Mouse (Mus musculus): ENCODE results near the gene Tnnc2. TPM values are rescaled to one million over a fixed set of nuclear protein-coding genes. Genes with fewer than 3 reads are reported as not detected.

The Tnnc2 gene
- polyA plus RNA-seq, 1 experiment from 2014 or later, result 0.68 TPM

- no peaks in the 10 kb centered on the region for H3K36me3 ChIP-seq (ENCODE audit: control insufficient read depth, insufficient read depth, low read length)
- H3K4me3 ChIP-seq (ENCODE audit: low read length), result no peak overlapping the region
- no peaks in the 10 kb centered on the region for H3K27me3 ChIP-seq (replicated peaks; ENCODE audit: control insufficient read depth, insufficient read depth, low read length)
- no peak overlapping the region for H3K9ac ChIP-seq (ENCODE audit: low read depth, low read length)
- no peak overlapping the region for H3K27ac ChIP-seq (ENCODE audit: low read depth, low read length)
- H3K4me1 ChIP-seq (ENCODE audit: control insufficient read depth, insufficient read depth, low read depth, low read length), result peaks cover 9% of the 10 kb centered on the region
- ATAC-seq, result no peak
- 77% methylated on average over 4 of the region's 4 CpGs for whole genome bisulfite sequencing
- no peaks in the 10 kb centered on the region for H3K9me3 ChIP-seq (ENCODE audit: control insufficient read depth, low read length)
- no peak overlapping the region for H3K4me2 ChIP-seq (ENCODE audit: low read length)
These were observed 2.1 kb upstream of the Tnnc2 start for GRCm38 (mm10) chr2:164781876-164782275.

- 88% methylated on average over 7 of the region's 7 CpGs for WGBS
- H3K27ac ChIP-seq (ENCODE audit: low read depth, low read length), result no peak overlapping the region
- no peak for ATAC-seq
These were observed 958 bp downstream of the Tnnc2 start for GRCm38 (mm10) chr2:164778809-164779208.

GRCm38 (mm10) chr2:164778015-164778287, 1.8 kb downstream of the Tnnc2 start:
- Histone ChIP-seq H3K27ac (ENCODE audit: low read depth, low read length) (no peak overlapping the region), H3K4me2 (ENCODE audit: low read length) (no peak overlapping the region), H3K9me3 (ENCODE audit: control insufficient read depth, low read length) (no peaks in the 10 kb centered on the region), H3K36me3 (ENCODE audit: control insufficient read depth, insufficient read depth, low read length) (no peaks in the 10 kb centered on the region), H3K4me3 (ENCODE audit: low read length) (no peak overlapping the region), H3K27me3 (replicated peaks; ENCODE audit: control insufficient read depth, insufficient read depth, low read length) (no peaks in the 10 kb centered on the region), H3K4me1 (ENCODE audit: control insufficient read depth, insufficient read depth, low read depth, low read length) (no peaks in the 10 kb centered on the region), H3K9ac (ENCODE audit: low read depth, low read length) (no peak overlapping the region)
- WGBS, result 94% methylated on average over 11 of the region's 11 CpGs
- ATAC-seq, result no peak

More at GRCm38 (mm10) chr2:164778809-164779208, 958 bp downstream of the Tnnc2 start:
- no peaks in the 10 kb centered on the region for H3K9me3 ChIP-seq (ENCODE audit: control insufficient read depth, low read length)
- no peaks in the 10 kb centered on the region for H3K4me1 ChIP-seq (ENCODE audit: control insufficient read depth, insufficient read depth, low read depth, low read length)
- H3K4me3 ChIP-seq (ENCODE audit: low read length), result no peak overlapping the region
- no peak overlapping the region for H3K9ac ChIP-seq (ENCODE audit: low read depth, low read length)
- no peak overlapping the region for H3K4me2 ChIP-seq (ENCODE audit: low read length)
- no peaks in the 10 kb centered on the region for H3K27me3 ChIP-seq (replicated peaks; ENCODE audit: control insufficient read depth, insufficient read depth, low read length)
- H3K36me3 ChIP-seq (ENCODE audit: control insufficient read depth, insufficient read depth, low read length), result no peaks in the 10 kb centered on the region

- Histone ChIP-seq H3K9ac (ENCODE audit: low read depth, low read length) (no peak overlapping the region), H3K9me3 (ENCODE audit: control insufficient read depth, low read length) (no peaks in the 10 kb centered on the region), H3K27ac (ENCODE audit: low read depth, low read length) (no peak overlapping the region), H3K4me3 (ENCODE audit: low read length) (no peak overlapping the region), H3K4me2 (ENCODE audit: low read length) (no peak overlapping the region), H3K27me3 (replicated peaks; ENCODE audit: control insufficient read depth, insufficient read depth, low read length) (no peaks in the 10 kb centered on the region), H3K4me1 (ENCODE audit: control insufficient read depth, insufficient read depth, low read depth, low read length) (no peaks in the 10 kb centered on the region), H3K36me3 (ENCODE audit: control insufficient read depth, insufficient read depth, low read length) (no peaks in the 10 kb centered on the region)
- WGBS, result 84% methylated on average over 30 of the region's 30 CpGs
- no peak for ATAC-seq
These were observed 2.3 kb downstream of the Tnnc2 start for GRCm38 (mm10) chr2:164777246-164778014.

- no peaks in the 10 kb centered on the region for H3K36me3 ChIP-seq (ENCODE audit: control insufficient read depth, insufficient read depth, low read length)
- H3K9me3 ChIP-seq (ENCODE audit: control insufficient read depth, low read length), result no peaks in the 10 kb centered on the region
- no peak overlapping the region for H3K4me2 ChIP-seq (ENCODE audit: low read length)
- H3K4me3 ChIP-seq (ENCODE audit: low read length), result no peak overlapping the region
- WGBS, result 66% methylated on average over 17 of the region's 17 CpGs
- ATAC-seq, result no peak
- no peak overlapping the region for H3K9ac ChIP-seq (ENCODE audit: low read depth, low read length)
- H3K27me3 ChIP-seq (replicated peaks; ENCODE audit: control insufficient read depth, insufficient read depth, low read length), result no peaks in the 10 kb centered on the region
- no peak overlapping the region for H3K27ac ChIP-seq (ENCODE audit: low read depth, low read length)
- no peaks in the 10 kb centered on the region for H3K4me1 ChIP-seq (ENCODE audit: control insufficient read depth, insufficient read depth, low read depth, low read length)
These were observed 3.0 kb downstream of the Tnnc2 start for GRCm38 (mm10) chr2:164776801-164777200.

- Histone ChIP-seq H3K27me3 (replicated peaks; ENCODE audit: control insufficient read depth, insufficient read depth, low read length) (no peaks in the 10 kb centered on the region), H3K27ac (ENCODE audit: low read depth, low read length) (no peak overlapping the region), H3K9ac (ENCODE audit: low read depth, low read length) (no peak overlapping the region), H3K9me3 (ENCODE audit: control insufficient read depth, low read length) (no peaks in the 10 kb centered on the region), H3K4me1 (ENCODE audit: control insufficient read depth, insufficient read depth, low read depth, low read length) (no peaks in the 10 kb centered on the region), H3K4me3 (ENCODE audit: low read length) (no peak overlapping the region), H3K36me3 (ENCODE audit: control insufficient read depth, insufficient read depth, low read length) (no peaks in the 10 kb centered on the region), H3K4me2 (ENCODE audit: low read length) (no peak overlapping the region)
- 91% methylated on average over 6 of the region's 6 CpGs for WGBS
- ATAC-seq, result no peak
These were observed 3.6 kb downstream of the Tnnc2 start for GRCm38 (mm10) chr2:164776130-164776529.

- no peak overlapping the region for H3K4me3 ChIP-seq (ENCODE audit: low read length)
- H3K9ac ChIP-seq (ENCODE audit: low read depth, low read length), result no peak overlapping the region
- H3K4me2 ChIP-seq (ENCODE audit: low read length), result no peak overlapping the region
- H3K9me3 ChIP-seq (ENCODE audit: control insufficient read depth, low read length), result no peaks in the 10 kb centered on the region
- H3K27me3 ChIP-seq (replicated peaks; ENCODE audit: control insufficient read depth, insufficient read depth, low read length), result no peaks in the 10 kb centered on the region
- H3K27ac ChIP-seq (ENCODE audit: low read depth, low read length), result no peak overlapping the region
- H3K4me1 ChIP-seq (ENCODE audit: control insufficient read depth, insufficient read depth, low read depth, low read length), result peaks cover 6% of the 10 kb centered on the region
- 82% methylated on average over 5 of the region's 5 CpGs for WGBS
- no peak for ATAC-seq
- H3K36me3 ChIP-seq (ENCODE audit: control insufficient read depth, insufficient read depth, low read length), result no peaks in the 10 kb centered on the region
These were observed 5.8 kb downstream of the Tnnc2 start for GRCm38 (mm10) chr2:164773989-164774364.

GRCm38 (mm10) chr2:164773229-164773988, 6.4 kb downstream of the Tnnc2 start:
- Histone ChIP-seq H3K4me2 (ENCODE audit: low read length) (no peak overlapping the region), H3K27ac (ENCODE audit: low read depth, low read length) (no peak overlapping the region), H3K9me3 (ENCODE audit: control insufficient read depth, low read length) (no peaks in the 10 kb centered on the region), H3K4me3 (ENCODE audit: low read length) (no peak overlapping the region), H3K36me3 (ENCODE audit: control insufficient read depth, insufficient read depth, low read length) (no peaks in the 10 kb centered on the region), H3K27me3 (replicated peaks; ENCODE audit: control insufficient read depth, insufficient read depth, low read length) (no peaks in the 10 kb centered on the region), H3K9ac (ENCODE audit: low read depth, low read length) (no peak overlapping the region), H3K4me1 (ENCODE audit: control insufficient read depth, insufficient read depth, low read depth, low read length) (peaks cover 6% of the 10 kb centered on the region)
- ATAC-seq, result no peak
- WGBS, result 80% methylated on average over 14 of the region's 14 CpGs

- peak overlapping the region; percentile 98 for H3K4me2 ChIP-seq (ENCODE audit: low read length)
- H3K27ac ChIP-seq (ENCODE audit: low read depth, low read length), result no peak overlapping the region
- no peaks in the 10 kb centered on the region for H3K27me3 ChIP-seq (replicated peaks; ENCODE audit: control insufficient read depth, insufficient read depth, low read length)
- no peak for ATAC-seq
- peaks cover 19% of the 10 kb centered on the region for H3K36me3 ChIP-seq (ENCODE audit: control insufficient read depth, insufficient read depth, low read length)
- peak overlapping the region; percentile 67 for H3K4me3 ChIP-seq (ENCODE audit: low read length)
- no peak overlapping the region for H3K9ac ChIP-seq (ENCODE audit: low read depth, low read length)
- WGBS, result 78% methylated on average over 8 of the region's 8 CpGs
- peaks cover 6% of the 10 kb centered on the region for H3K4me1 ChIP-seq (ENCODE audit: control insufficient read depth, insufficient read depth, low read depth, low read length)
- H3K9me3 ChIP-seq (ENCODE audit: control insufficient read depth, low read length), result no peaks in the 10 kb centered on the region
These were observed 8.6 kb downstream of the Tnnc2 start for GRCm38 (mm10) chr2:164771123-164771522.

Data from hindbrain, embryonic 16.5 days (tissue).